Comparison of ENCODE assay signal across 27 mouse cellular contexts in genomic region chr2:127754113-127754512, GRCm38 (mm10). TPM values are rescaled to one million over a fixed set of nuclear protein-coding genes. Genes with fewer than 3 reads are reported as not detected.
DNase-seq lines count a peak whose midpoint lies in the region; ATAC-seq lines count a peak whose summit lies in the region.
"Had no signal": no experiment of that assay in that cellular context is flagged by ENCODE, and none has a peak within 500 bp of the region (broad histone marks: within the 10 kb centered on the region; RNA-seq: fewer than 3 reads in every experiment).

No protein-coding gene starts in this region.

- H3K4me1 ChIP-seq in forebrain, embryonic 16.5 days (replicated peaks; ENCODE audit: control insufficient read depth, insufficient read depth, low read length): peaks cover 7% of the 10 kb centered on the region
- H3K4me1 ChIP-seq in forebrain, embryonic 10.5 days: no peaks in the 10 kb centered on the region
- peaks cover 3% of the 10 kb centered on the region; the same call in 1 of the 2 replicates for H3K4me1 ChIP-seq in megakaryocyte, embryonic 14.5 days
- H3K4me1 ChIP-seq: embryonic facial prominence, embryonic 13.5 days had no signal

- no peaks in the 10 kb centered on the region for H3K36me3 ChIP-seq in forebrain, embryonic 16.5 days (ENCODE audit: control insufficient read depth, insufficient read depth)
- H3K36me3 ChIP-seq in forebrain, embryonic 10.5 days (replicated peaks): peaks cover 55% of the 10 kb centered on the region
- no peaks in the 10 kb centered on the region for H3K36me3 ChIP-seq in megakaryocyte, embryonic 14.5 days (replicated peaks; ENCODE audit: low read length)

- H3K4me2 ChIP-seq in forebrain, embryonic 16.5 days (ENCODE audit: low read length): no peak overlapping the region
- H3K4me2 ChIP-seq: embryonic facial prominence, embryonic 13.5 days; heart, embryonic 13.5 days; hindbrain, embryonic 12.5 days; hindbrain, embryonic 15.5 days had no signal

- no peak overlapping the region for H3K27ac ChIP-seq in forebrain, embryonic 16.5 days (ENCODE audit: low read length)
- H3K27ac ChIP-seq in forebrain, embryonic 10.5 days: no peak overlapping the region
- H3K27ac ChIP-seq: embryonic facial prominence, embryonic 10.5 days; embryonic facial prominence, embryonic 13.5 days; heart, adult 2 months; heart, embryonic 10.5 days; heart, embryonic 13.5 days; hindbrain, embryonic 12.5 days; hindbrain, embryonic 15.5 days had no signal

- DNase-seq in forebrain, embryonic 10.5 days (ENCODE audit: extremely low spot score, low spot score): no peak
- DNase-seq in layer of hippocampus, adult 11-12 months (ENCODE audit: low spot score): peak; percentile 21
- no peak for DNase-seq in layer of hippocampus, adult 9-10 months (ENCODE audit: low spot score)
- DNase-seq: adrenal gland, adult 2 months; adrenal gland, postnatal 14 days; cerebellum, adult 11-12 months; cerebellum, adult 8-10 months; cerebellum, postnatal 36 days; embryo, embryonic 11 days; gastrocnemius, postnatal 25 days; heart, adult 2 months; heart, postnatal 14 days had no signal

- H3K27me3 ChIP-seq in forebrain, embryonic 16.5 days (replicated peaks; ENCODE audit: control insufficient read depth, insufficient read depth, low read length): no peaks in the 10 kb centered on the region
- H3K27me3 ChIP-seq in forebrain, embryonic 10.5 days (ENCODE audit: poor library complexity, severe bottlenecking): no peaks in the 10 kb centered on the region
- peaks cover 46% of the 10 kb centered on the region for H3K27me3 ChIP-seq in megakaryocyte, embryonic 14.5 days (replicated peaks)
- H3K27me3 ChIP-seq: embryonic facial prominence, embryonic 13.5 days; heart, embryonic 13.5 days; hindbrain, embryonic 12.5 days; hindbrain, embryonic 15.5 days had no signal

- no peak overlapping the region for H3K9ac ChIP-seq in forebrain, embryonic 16.5 days (replicated peaks; ENCODE audit: low read depth, low read length)
- H3K9ac ChIP-seq: embryonic facial prominence, embryonic 13.5 days; heart, embryonic 13.5 days; hindbrain, embryonic 12.5 days; hindbrain, embryonic 15.5 days had no signal

- H3K9me3 ChIP-seq in forebrain, embryonic 16.5 days (ENCODE audit: control insufficient read depth, low read length): no peaks in the 10 kb centered on the region
- no peaks in the 10 kb centered on the region for H3K9me3 ChIP-seq in forebrain, embryonic 10.5 days
- H3K9me3 ChIP-seq in megakaryocyte, embryonic 14.5 days: no peaks in the 10 kb centered on the region
- H3K9me3 ChIP-seq: embryonic facial prominence, embryonic 10.5 days; embryonic facial prominence, embryonic 13.5 days; heart, embryonic 10.5 days; heart, embryonic 13.5 days; hindbrain, embryonic 12.5 days; hindbrain, embryonic 15.5 days had no signal

- H3K4me3 ChIP-seq in forebrain, embryonic 16.5 days (replicated peaks; ENCODE audit: low read length): no peak overlapping the region
- H3K4me3 ChIP-seq in forebrain, embryonic 10.5 days: no peak overlapping the region
- peak overlapping the region; percentile 35 for H3K4me3 ChIP-seq in megakaryocyte, embryonic 14.5 days (replicated peaks)
- H3K4me3 ChIP-seq: embryonic facial prominence, embryonic 10.5 days; embryonic facial prominence, embryonic 13.5 days; erythroblast, embryonic 14.5 days; heart, adult 2 months; heart, embryonic 10.5 days; heart, embryonic 13.5 days; hindbrain, embryonic 12.5 days; hindbrain, embryonic 15.5 days had no signal

- 90% methylated on average over 4 of the region's 4 CpGs for WGBS in forebrain, embryonic 16.5 days
- 90% methylated on average over 4 of the region's 4 CpGs for WGBS in forebrain, embryonic 10.5 days

- peak; percentile 36 for ATAC-seq in forebrain, embryonic 16.5 days
- no peak for ATAC-seq in megakaryocyte, adult 5-6 weeks (ENCODE audit: poor library complexity, severe bottlenecking)
- ATAC-seq: CD4-positive, CD25-positive, alpha-beta regulatory T cell, adult 4 months; intestine, postnatal 0 days had no signal

RNA-seq across cellular contexts. Expression of gene Mall, which starts 24.4 kb away (rescaled TPM):
- polyA plus RNA-seq in forebrain, embryonic 16.5 days (2015; fragmentation: Nextera tagmentation; extraction: Ambion mirVana): 0.91 TPM in 2 replicates
- 0.34 and 0.36 TPM in 2 replicates for polyA plus RNA-seq in forebrain, embryonic 10.5 days (2016; fragmentation: Nextera tagmentation; extraction: Ambion mirVana)
- not detected in 2 replicates for polyA plus RNA-seq in megakaryocyte, embryonic 14.5 days (2012; ENCODE audit: insufficient read depth, low replicate concordance)
- not detected in 2 replicates for total RNA-seq in megakaryocyte, adult 5-6 weeks (2015)
- total RNA-seq in megakaryocyte, adult 5-6 weeks (2017): not detected in 2 replicates
- total RNA-seq: hematopoietic stem cell, adult 5-6 weeks; MEL had no signal
- polyA plus RNA-seq: C2C12; CD4-positive, CD25-positive, alpha-beta regulatory T cell, adult 4 months; erythroblast, embryonic 14.5 days had no signal

RNA-seq across cellular contexts. Expression of gene Nphp1, which starts 34.6 kb away (rescaled TPM):
- 17.6 and 17.9 TPM in 2 replicates for polyA plus RNA-seq in forebrain, embryonic 16.5 days (2015; fragmentation: Nextera tagmentation; extraction: Ambion mirVana)
- polyA plus RNA-seq in forebrain, embryonic 10.5 days (2016; fragmentation: Nextera tagmentation; extraction: Ambion mirVana): 45.8 and 48.6 TPM in 2 replicates
- polyA plus RNA-seq in megakaryocyte, embryonic 14.5 days (2012; ENCODE audit: insufficient read depth, low replicate concordance): 0.95 TPM in 1 of 2 replicates, not detected in the other
- total RNA-seq in megakaryocyte, adult 5-6 weeks (2015): 0.84 and 2.1 TPM in 2 replicates
- 0.24 and 1.7 TPM in 2 replicates for total RNA-seq in megakaryocyte, adult 5-6 weeks (2017)

RNA-seq across cellular contexts. Expression of gene Mtln, which starts 38.2 kb away (rescaled TPM):
- 29.5 and 30.1 TPM in 2 replicates for polyA plus RNA-seq in forebrain, embryonic 16.5 days (2015; fragmentation: Nextera tagmentation; extraction: Ambion mirVana)
- polyA plus RNA-seq in forebrain, embryonic 10.5 days (2016; fragmentation: Nextera tagmentation; extraction: Ambion mirVana): 26.0 and 30.5 TPM in 2 replicates
- polyA plus RNA-seq in megakaryocyte, embryonic 14.5 days (2012; ENCODE audit: insufficient read depth, low replicate concordance): 97.8 and 136 TPM in 2 replicates
- 8.0 and 9.0 TPM in 2 replicates for total RNA-seq in megakaryocyte, adult 5-6 weeks (2015)
- 11.8 and 28.5 TPM in 2 replicates for total RNA-seq in megakaryocyte, adult 5-6 weeks (2017)
